Mouse (Mus musculus) neural tube, embryonic 11.5 days (tissue): Measurements from ENCODE around the gene Ubac2. TPM values are rescaled to one million over a fixed set of nuclear protein-coding genes. Genes with fewer than 3 reads are reported as not detected.
A peak's percentile ranks its signal among the peaks of the same experiment; 100 is the strongest.
"Not testable (repeated sequence)": the region's sequence is repeated elsewhere in the genome, so short reads cannot be mapped to it uniquely, and the experiment has no call there.

ENCODE experiments used
- ATAC-seq: fragments of 200-750 bp; cut with Nextera tagmentation; 2 replicates; pipeline ENCODE4 v1.8.0; 2017; ENCODE audit warnings: moderate number of reproducible peaks, mild to moderate bottlenecking, moderate TSS enrichment, moderate library complexity; ENCODE audit not compliant: insufficient read depth, low FRiP score, low TSS enrichment
- DNase-seq: peaks from one replicate; pipeline ENCODE4 v3.0.0-alpha.2; 2015; ENCODE audit warnings: low spot score
- H3K27ac ChIP-seq: fragments of 300-500 bp; sonication (generic); 2 replicates; pipeline ENCODE4 v1.5.1; 2014; ENCODE audit warnings: low read depth, mild to moderate bottlenecking, low read length
- H3K27me3 ChIP-seq: fragments of 300-500 bp; sonication (generic); 2 replicates; pipeline ENCODE4 v1.6.1; 2014; ENCODE audit warnings: mild to moderate bottlenecking, low read length, mixed read lengths; ENCODE audit not compliant: control insufficient read depth, insufficient read depth
- H3K36me3 ChIP-seq: fragments of 300-500 bp; sonication (generic); 2 replicates; pipeline ENCODE4 v1.6.1; 2014; ENCODE audit warnings: mild to moderate bottlenecking, low read length, moderate library complexity, mixed read lengths; ENCODE audit not compliant: control insufficient read depth, insufficient read depth
- H3K4me1 ChIP-seq: fragments of 300-500 bp; sonication (generic); 2 replicates; pipeline ENCODE4 v1.6.1; 2014; ENCODE audit warnings: low read length, mixed read lengths; ENCODE audit not compliant: control insufficient read depth, insufficient read depth
- H3K4me2 ChIP-seq: fragments of 300-500 bp; sonication (generic); 2 replicates; pipeline ENCODE4 v1.6.1; 2014; ENCODE audit warnings: low read depth, mild to moderate bottlenecking, moderate library complexity
- H3K4me3 ChIP-seq: fragments of 300-500 bp; sonication (generic); 2 replicates; pipeline ENCODE4 v1.5.1; 2014; ENCODE audit warnings: low read depth, low read length
- H3K9ac ChIP-seq: fragments of 300-500 bp; sonication (generic); 2 replicates; pipeline ENCODE4 v1.6.1; 2014; ENCODE audit warnings: mild to moderate bottlenecking, low read length
- H3K9me3 ChIP-seq: fragments of 300-500 bp; sonication (generic); 2 replicates; pipeline ENCODE4 v1.6.1; 2016; ENCODE audit warnings: low read length; ENCODE audit not compliant: control insufficient read depth
- WGBS: fragments of 180-500 bp; shearing (Covaris S2); extraction: QIAGEN DNeasy Blood & Tissue Kit; methylation state at CpG from one replicate; pipeline ENCODE4 v1.1.7; 2014; 5-methylcytosine and 5-hydroxymethylcytosine counted together
- polyA plus RNA-seq: library from polyadenylated mRNA; unstranded; fragments of >200 nt; fragmentation: Nextera tagmentation; extraction: Ambion mirVana; gene quantifications from 2 replicates; pipeline ENCODE4 v1.2.1, GENCODE M21; 2014

The Ubac2 gene
- polyA plus RNA-seq: 70.4 and 71.1 TPM in 2 replicates

GRCm38 (mm10) chr14:121878176-121878858, at the start of gene Ubac2:
Gene Ubac2, plus strand, starts transcription at chr14:121878620.
- H3K4me3 ChIP-seq: peak within 1 kb of the TSS; percentile 83
- DNase-seq (peak; percentile 99), ATAC-seq (peak; percentile 97)
- H3K27ac ChIP-seq: peak within 1 kb of the TSS; percentile 84
- under 1% methylated on average over 61 of the region's 61 CpGs for WGBS
- peak within 1 kb of the TSS; percentile 88 for H3K9ac ChIP-seq
- H3K36me3 ChIP-seq: no peaks in the 10 kb centered on the region
- peak within 1 kb of the TSS; percentile 51 for H3K4me2 ChIP-seq
- H3K4me1 ChIP-seq: peaks cover 8% of the 10 kb centered on the region
- H3K9me3 ChIP-seq: no peaks in the 10 kb centered on the region
- H3K27me3 ChIP-seq: no peaks in the 10 kb centered on the region

GRCm38 (mm10) chr14:121829816-121830442, 48.5 kb upstream of the Ubac2 start:
- 87% methylated on average over 4 of the region's 4 CpGs for WGBS
- Histone ChIP-seq H3K27ac (no peak overlapping the region), H3K9me3 (no peaks in the 10 kb centered on the region), H3K36me3 (no peaks in the 10 kb centered on the region), H3K27me3 (no peaks in the 10 kb centered on the region), H3K4me1 (no peaks in the 10 kb centered on the region), H3K9ac (no peak overlapping the region), H3K4me3 (no peak overlapping the region), H3K4me2 (no peak overlapping the region)
- ATAC-seq (no peak), DNase-seq (no peak)

- Histone ChIP-seq H3K4me1 (no peaks in the 10 kb centered on the region), H3K4me3 (no peak overlapping the region), H3K36me3 (no peaks in the 10 kb centered on the region), H3K9me3 (no peaks in the 10 kb centered on the region), H3K4me2 (no peak overlapping the region), H3K9ac (no peak overlapping the region), H3K27me3 (no peaks in the 10 kb centered on the region), H3K27ac (no peak overlapping the region)
- no peak for ATAC-seq
- WGBS: 89% methylated on average over 2 of the region's 2 CpGs
- no peak for DNase-seq
These were observed 45.4 kb upstream of the Ubac2 start for GRCm38 (mm10) chr14:121833001-121833520.

GRCm38 (mm10) chr14:121838161-121838560, 40.3 kb upstream of the Ubac2 start:
- 89% methylated on average over 4 of the region's 4 CpGs for WGBS
- ATAC-seq: no peak
- H3K9ac ChIP-seq: no peak overlapping the region
- DNase-seq: no peak
- no peaks in the 10 kb centered on the region for H3K4me1 ChIP-seq
- H3K4me3 ChIP-seq: no peak overlapping the region
- no peak overlapping the region for H3K4me2 ChIP-seq
- H3K27ac ChIP-seq: no peak overlapping the region
- 0 out of 2 replicates have a peak, but pooled peaks cover 5% of the 10 kb centered on the region for H3K9me3 ChIP-seq
- no peaks in the 10 kb centered on the region for H3K36me3 ChIP-seq
- H3K27me3 ChIP-seq: no peaks in the 10 kb centered on the region

GRCm38 (mm10) chr14:121840217-121840616, 38.2 kb upstream of the Ubac2 start:
- H3K9me3 ChIP-seq: 0 out of 2 replicates have a peak, but pooled peaks cover 5% of the 10 kb centered on the region
- no peak overlapping the region for H3K9ac ChIP-seq
- ATAC-seq: no peak
- H3K4me2 ChIP-seq: no peak overlapping the region
- no peaks in the 10 kb centered on the region for H3K4me1 ChIP-seq
- H3K27ac ChIP-seq: no peak overlapping the region
- no peaks in the 10 kb centered on the region for H3K27me3 ChIP-seq
- no peak for DNase-seq
- WGBS: 91% methylated on average over 8 of the region's 8 CpGs
- H3K36me3 ChIP-seq: no peaks in the 10 kb centered on the region
- no peak overlapping the region for H3K4me3 ChIP-seq

GRCm38 (mm10) chr14:121844486-121844885, 33.9 kb upstream of the Ubac2 start:
- no peaks in the 10 kb centered on the region for H3K36me3 ChIP-seq
- no peak for DNase-seq
- H3K4me2 ChIP-seq: no peak overlapping the region
- no peaks in the 10 kb centered on the region for H3K27me3 ChIP-seq
- no peak overlapping the region for H3K4me3 ChIP-seq
- 64% methylated on average over 8 of the region's 8 CpGs for WGBS
- H3K9me3 ChIP-seq: no peaks in the 10 kb centered on the region
- no peak for ATAC-seq
- H3K4me1 ChIP-seq: no peaks in the 10 kb centered on the region
- no peak overlapping the region for H3K27ac ChIP-seq
- H3K9ac ChIP-seq: no peak overlapping the region

- no peaks in the 10 kb centered on the region for H3K27me3 ChIP-seq
- no peak overlapping the region for H3K9ac ChIP-seq
- no peaks in the 10 kb centered on the region for H3K9me3 ChIP-seq
- no peak overlapping the region for H3K27ac ChIP-seq
- DNase-seq: no peak
- WGBS: 88% methylated on average over 1 of the region's 1 CpGs
- no peaks in the 10 kb centered on the region for H3K4me1 ChIP-seq
- ATAC-seq: no peak
- H3K4me2 ChIP-seq: no peak overlapping the region
- no peak overlapping the region for H3K4me3 ChIP-seq
- no peaks in the 10 kb centered on the region for H3K36me3 ChIP-seq
These were observed 27.2 kb upstream of the Ubac2 start for GRCm38 (mm10) chr14:121851231-121851630.

GRCm38 (mm10) chr14:121852531-121852930, 25.9 kb upstream of the Ubac2 start:
- 77% methylated on average over 8 of the region's 8 CpGs for WGBS
- ATAC-seq (no peak), DNase-seq (no peak)
- no peaks in the 10 kb centered on the region for H3K4me1 ChIP-seq
- H3K36me3 ChIP-seq: no peaks in the 10 kb centered on the region
- no peak overlapping the region for H3K4me3 ChIP-seq
- H3K9me3 ChIP-seq: no peaks in the 10 kb centered on the region
- no peak overlapping the region for H3K9ac ChIP-seq
- no peak overlapping the region for H3K27ac ChIP-seq
- H3K4me2 ChIP-seq: no peak overlapping the region
- H3K27me3 ChIP-seq: no peaks in the 10 kb centered on the region

- ATAC-seq, H3K9me3 ChIP-seq, H3K9ac ChIP-seq, H3K4me1 ChIP-seq, H3K36me3 ChIP-seq, H3K27ac ChIP-seq, H3K4me3 ChIP-seq, H3K4me2 ChIP-seq, H3K27me3 ChIP-seq: not testable (repeated sequence)
- 7% methylated on average over 2 of the region's 2 CpGs for WGBS
- DNase-seq: peak; percentile 68
These were observed 13.3 kb upstream of the Ubac2 start for GRCm38 (mm10) chr14:121865162-121865561.
